Mouse (Mus musculus) heart, postnatal 4 days (tissue): Measurements from ENCODE around the gene Gpx3. TPM values are rescaled to one million over a fixed set of nuclear protein-coding genes. Genes with fewer than 3 reads are reported as not detected.

Source experiments
- DNase-seq: peaks from one replicate; pipeline ENCODE4 v3.0.0; 2021
- total RNA-seq, 2 experiments: library from RNA; stranded (reverse); gene quantifications; 2 replicates each; pipeline ENCODE4 v1.2.3; 2021

Gene Gpx3
- total RNA-seq, 2 experiments from 2014 or later: 153 to 177 TPM

DNA sequence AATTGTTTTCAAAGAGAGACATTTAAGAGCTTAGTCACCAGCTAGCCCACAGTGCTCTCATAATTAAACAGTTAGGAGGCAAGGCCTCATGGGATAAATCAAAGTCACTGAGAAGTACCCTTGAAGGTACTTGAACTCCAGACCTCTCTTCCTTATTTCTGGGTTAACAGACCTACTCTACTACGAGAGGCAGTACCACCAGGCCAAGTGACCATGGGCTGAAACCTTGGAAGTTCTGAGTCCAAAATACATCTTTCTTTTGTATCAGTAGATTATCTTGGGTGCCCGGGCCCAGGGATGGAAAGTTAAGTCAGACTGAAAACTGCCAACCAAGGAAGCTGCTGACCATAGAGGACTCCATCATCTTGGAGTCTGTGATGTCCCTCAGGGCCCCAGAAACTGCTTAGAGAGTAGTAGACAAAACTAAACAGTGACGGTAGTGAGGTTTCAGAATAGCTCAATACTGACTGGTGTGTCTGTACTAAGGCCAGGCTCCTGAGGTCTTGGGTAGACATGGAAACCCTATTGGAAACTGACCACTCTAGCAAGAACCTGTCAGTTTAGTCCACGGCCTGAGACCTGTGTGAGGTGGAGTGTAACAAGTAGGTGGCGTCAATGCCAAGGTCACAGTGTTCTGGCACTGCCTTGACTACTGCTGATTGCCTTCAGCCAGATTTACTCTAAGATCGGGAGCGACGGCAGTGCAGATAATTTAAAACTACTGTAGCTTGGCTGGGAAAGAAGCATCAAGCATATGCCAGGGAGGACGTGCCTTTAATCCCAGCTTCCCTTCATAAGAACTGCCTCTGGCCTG, 10.5 kb downstream of the Gpx3 start:
- DNase-seq: no peak

DNA sequence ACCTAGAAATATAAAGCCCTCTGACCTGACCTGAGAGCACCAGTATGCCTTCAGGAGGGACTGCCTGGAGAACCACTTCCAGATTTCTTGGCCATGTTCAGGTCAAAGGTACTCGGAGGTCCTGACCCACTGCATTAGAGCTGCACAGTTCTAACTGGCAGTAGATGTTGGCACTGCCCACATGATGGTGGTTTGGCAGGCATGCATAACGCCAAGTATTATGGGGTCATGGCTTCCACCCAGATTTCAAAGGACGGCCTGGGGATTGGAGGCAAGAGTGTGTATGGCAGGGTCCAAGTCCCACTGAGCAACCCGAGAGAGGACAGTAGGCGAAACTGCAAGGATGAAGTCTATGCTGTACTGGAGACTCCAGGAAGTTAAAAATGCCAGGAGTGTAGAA, 11.6 kb downstream of the Gpx3 start:
- no peak for DNase-seq

DNA sequence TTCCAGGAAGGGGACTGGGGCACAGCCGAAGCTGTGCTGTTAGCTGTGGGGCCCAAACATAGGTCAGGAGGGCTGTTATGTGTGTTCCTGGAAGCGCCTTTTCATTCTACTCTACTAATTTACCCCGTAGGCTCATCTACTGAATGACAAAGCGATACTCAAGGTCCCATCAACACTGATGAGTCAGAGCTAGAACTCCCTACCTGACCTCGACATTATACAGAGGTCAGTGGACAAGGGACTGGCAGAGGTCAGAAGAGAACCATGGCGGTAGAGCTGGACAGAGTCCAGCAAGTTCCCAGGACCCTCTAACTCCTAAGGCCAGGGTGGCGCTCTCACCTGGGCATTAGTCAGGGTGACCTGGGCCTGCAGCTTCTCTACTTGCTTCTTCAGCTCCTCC, 15.2 kb downstream of the Gpx3 start:
- no peak for DNase-seq

DNA sequence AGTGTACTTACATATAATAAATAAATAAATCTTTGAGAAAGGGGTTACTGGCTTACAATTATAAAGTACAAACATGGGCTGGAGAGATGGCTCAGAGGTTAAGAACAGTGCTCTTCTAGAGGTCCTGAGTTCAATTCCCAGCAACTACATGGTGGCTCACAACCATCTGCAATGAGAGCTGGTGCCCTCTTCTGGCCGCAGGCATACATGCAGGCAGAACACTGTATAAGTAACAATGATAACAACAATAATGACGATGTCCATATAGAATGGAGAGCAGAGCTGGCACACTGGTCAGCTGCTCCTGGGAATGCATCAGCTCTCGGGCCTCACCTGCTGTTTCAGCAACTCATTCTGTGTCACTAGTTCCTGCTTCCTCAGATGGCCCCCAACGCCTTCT, 16.0 kb downstream of the Gpx3 start:
- no peak for DNase-seq

DNA sequence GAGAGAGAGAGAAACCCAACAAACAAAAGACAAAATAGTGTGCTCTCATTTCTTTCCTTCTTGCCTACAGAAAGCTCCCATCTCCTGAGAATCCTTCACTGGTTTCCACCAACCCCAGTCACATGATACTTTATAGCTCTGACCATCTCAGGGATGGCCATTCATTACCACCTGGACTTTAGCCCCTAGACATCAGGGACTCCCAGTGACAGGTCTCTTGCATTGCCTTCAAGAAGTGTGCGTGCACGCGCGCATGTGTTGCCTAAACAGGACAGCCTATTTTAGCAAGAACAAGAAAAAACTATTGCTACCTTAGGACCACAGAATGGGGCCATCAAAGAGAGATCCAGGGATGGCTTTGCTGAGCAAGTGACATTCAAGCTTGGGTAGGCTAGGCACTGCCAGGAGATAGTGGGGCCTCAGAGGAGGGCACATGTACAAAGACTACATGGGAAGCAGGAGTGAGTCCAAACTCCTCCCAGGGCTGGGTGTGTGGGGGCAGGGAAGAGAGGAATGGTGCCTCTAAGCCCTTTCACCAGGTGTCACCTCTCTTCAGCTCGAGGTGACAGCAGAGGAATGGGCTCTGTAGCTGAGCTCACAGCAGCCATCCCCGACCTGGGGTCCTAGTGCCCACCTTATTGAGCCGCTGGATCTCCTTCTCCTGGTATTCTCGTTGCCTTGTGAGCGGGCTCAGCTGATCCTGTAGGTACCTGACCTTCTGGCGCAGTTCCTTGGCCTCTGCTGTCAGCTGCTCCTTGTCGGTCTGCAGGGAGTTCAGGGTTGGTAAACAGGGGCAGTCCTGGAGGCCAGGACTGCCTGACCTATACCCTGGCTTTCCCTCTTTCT, 18.1 kb downstream of the Gpx3 start:
- DNase-seq: no peak

DNA sequence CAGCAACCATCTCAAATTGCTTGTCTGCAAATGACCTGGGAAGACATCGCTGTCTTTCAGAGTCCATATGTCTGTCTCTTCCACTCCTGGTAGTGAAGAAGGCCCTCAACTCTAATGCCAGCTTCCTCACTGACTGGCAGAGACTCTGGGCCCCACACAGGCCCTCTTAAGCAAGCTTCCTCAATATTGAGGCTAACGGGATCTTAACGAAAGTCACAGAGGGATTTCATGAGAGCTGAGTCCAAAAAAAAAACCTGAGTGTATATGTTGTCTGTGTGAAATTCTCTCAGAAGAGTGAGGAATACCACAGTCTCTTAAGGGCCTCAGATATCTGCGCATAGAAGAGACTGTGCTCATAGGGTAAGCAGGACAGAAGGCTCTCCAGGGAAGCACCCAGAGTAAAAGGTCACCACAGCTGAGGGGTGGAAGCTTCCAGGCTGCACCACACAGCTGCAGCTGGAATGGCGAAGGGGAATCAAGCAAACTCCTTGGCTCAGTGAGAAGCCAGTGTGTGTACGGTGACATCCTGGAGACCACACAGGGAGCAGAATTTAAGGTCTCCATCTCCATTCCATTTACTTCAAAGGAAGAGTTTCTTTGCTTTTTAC, 18.8 kb downstream of the Gpx3 start:
- no peak for DNase-seq

DNA sequence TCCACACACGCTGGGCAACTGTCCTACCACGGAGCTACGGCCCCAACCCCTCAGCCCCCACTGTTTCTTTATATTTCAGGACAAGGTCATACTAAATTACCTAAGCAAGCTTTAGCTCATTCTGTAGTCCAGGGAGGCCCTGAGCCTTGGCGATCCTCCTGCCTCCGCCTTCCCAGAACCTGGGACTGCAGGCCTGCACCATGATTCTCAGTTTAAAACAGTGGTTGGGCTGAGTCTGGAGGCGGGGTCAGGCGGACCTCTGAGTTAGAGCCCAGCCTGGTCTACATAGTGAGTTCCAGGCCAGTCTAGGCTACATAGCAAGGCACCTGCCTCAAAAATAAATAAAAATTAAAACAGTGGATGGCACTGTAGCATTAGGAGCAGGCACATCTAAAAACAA, 19.5 kb downstream of the Gpx3 start:
- peak; percentile 65 for DNase-seq

DNA sequence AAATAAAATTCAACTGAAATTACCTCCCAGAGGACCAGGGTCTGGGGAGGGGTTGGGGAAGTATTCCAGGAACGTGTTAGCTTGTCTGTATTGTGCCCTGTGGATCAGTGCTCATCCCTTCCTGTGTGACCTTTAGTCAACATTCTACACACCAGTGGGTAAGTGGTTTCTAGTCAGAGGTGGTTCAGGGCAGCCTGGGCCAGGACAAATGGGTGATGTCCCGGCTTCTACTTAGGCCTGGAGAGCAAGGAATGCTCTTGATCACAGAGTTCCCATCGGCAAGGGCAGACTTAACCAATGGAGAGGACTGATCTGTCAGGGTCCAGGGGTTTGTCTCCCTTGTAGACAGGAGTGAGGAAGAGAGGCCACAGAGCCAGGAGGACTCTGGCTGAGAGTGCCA, 20.2 kb downstream of the Gpx3 start:
- no peak for DNase-seq

DNA sequence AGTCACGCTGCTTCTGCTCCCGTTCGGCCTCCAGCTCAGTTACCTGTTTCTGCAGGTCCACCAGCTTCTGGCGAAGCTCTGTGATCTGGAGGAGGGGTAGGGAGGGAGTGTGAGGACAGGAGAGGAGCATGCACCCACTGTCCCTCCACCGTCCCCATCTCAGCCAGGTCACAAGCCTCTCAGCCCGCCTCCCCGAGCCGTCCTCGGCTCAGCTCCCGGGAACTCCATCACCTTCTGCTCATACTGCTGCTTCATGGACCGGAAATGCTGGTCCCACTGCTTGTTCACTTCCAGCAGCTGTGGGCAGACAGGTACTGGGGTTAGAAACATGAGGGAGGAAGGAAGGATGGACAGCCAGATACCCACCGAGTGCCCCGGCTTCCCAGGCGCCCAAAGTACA, 21.9 kb downstream of the Gpx3 start:
- no peak for DNase-seq

DNA sequence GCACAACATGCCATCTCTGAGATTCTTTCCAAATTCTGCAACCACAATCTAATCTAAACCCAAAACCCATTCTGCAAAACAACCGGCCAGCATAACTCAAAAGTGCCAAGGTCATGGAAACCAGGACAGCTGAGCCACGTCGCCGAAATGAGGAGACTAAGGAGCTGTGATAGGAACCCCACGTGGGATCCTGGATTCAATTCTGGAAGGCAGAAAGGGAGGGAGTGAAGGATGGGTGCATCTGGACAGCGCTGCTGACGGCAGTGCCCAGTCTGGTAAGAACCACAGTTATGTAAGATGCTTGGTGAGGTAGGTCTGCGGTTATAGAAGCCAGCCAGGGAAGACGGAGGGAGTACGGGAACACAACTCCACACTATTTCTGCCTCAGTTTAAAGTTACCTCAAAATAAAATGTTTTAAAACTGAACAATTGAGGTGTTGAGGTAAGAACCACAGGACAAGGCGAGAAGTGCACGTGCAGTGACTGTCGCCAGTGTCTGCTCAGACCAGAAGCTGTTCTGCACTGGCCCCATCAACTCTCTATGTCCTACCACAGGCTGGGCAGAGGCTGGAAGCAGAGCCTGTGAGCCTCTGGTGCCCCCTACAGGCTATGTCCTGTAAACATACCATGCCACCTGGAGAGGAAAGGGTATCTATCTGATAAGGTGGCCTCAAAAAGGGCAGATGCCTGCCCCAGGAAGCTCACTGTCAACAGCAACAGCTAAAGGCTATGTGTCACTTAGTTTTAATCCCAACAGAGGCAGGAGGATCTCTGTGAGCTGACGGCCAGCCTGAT, 25.3 kb downstream of the Gpx3 start:
- peak; percentile 82 for DNase-seq

DNA sequence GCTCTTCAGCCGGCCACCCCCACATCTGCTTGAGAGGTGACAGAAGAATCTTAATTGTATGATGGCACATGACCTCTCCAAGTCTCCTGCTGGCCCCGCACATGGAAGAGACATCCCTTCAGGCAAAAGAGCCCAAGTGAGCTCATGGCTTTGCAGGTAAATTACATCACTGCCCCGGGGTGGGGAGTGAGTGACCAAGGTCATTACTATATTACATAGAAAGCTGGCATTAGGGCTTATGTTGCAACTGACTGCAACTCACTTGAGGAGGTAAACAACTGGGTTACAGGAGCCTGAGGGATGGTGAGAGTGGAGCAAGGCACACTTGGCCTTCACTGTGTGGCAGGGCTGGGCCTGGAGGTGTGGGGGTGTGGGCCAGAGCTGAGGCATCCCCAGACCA, 26.0 kb downstream of the Gpx3 start:
- DNase-seq: no peak

DNA sequence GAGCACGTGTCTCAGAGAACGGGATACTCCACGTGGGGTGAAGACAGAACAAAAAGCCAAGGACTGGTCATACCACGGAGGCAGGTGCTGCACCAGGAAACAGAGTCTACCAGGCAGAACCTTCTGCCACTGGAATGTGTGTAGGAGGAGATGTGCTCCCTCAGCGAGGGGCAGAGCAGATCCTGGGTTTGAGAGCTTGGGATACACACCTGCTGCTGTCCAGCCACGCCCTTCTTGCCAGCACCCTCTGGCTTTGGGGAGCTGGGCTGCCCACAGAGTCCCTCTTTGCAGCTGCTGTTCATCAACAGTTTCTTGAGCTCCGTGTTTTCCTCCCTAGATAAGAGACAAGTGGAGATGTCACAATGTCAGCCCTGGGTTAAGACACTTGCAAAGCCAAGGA, 26.6 kb downstream of the Gpx3 start:
- DNase-seq: no peak

DNA sequence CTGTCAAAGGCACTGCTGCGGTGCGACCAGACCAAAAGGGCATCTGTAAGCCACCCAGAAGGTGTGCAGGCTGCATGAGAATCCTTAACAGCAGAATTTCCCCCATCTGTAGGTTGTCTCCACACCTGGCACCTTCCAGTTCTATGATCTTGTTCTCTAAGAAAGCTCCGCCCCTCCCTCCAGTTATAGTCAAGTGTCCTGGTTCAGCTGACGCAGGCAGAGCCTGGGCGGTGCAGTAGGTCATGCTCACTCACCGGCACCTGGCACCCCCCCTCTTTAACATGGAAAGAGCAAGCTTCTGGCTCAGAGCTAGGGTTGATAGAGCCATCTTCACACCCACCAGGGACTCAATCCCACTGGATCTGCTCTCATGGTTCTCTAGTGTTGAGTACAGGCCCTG, 27.0 kb downstream of the Gpx3 start:
- DNase-seq: no peak

DNA sequence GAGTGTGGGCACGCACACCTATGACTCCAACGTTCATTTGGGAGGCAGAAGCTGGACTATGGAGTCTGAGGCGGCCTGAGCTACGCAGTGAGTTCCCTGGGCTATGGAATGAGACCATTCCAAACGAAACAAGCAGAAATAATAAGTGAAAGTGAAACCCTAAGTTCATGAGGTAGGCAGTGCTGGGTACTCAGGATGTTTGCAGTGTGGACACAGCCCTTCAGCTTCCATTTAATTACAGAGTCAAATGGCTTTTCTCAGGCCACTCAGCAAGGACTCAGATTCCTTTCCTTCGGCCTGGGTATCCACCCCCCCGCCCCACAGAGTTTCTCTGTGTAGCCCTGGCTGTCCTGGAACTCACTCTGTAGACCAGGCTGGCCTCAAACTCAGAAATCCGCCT, 27.5 kb downstream of the Gpx3 start:
- no peak for DNase-seq

DNA sequence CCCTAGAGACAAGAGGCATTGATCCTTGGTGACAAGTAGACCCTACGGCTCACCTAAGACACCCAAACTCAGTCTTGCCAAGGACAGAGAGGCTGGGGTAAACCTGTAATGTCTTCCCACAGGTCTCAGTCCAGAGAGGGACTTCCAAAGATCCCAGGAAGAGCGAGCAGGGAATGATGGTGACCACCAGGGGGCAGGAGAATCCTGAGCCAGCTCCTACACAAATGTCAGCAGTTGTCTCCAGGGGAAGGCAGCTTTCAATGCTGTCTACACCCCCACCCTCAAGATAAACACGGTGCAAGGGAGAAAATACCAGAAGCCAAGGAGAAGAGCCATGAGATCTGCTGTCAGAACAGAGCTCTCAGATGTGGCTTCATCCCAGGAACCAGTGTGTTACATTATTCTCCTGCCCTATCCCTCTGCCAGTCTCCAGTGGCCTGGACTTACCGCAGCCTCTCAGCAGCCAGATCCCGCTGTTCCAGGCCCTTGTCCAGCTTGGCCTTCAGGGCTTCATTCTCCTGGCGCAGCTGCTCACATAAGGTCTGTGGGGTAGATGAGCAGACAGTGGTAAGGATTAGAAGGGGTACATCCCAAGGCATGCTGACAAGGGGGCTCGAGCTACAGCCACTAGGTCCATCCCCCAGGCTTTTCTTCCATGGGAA, 28.2 kb downstream of the Gpx3 start:
- peak; percentile 77 for DNase-seq

DNA sequence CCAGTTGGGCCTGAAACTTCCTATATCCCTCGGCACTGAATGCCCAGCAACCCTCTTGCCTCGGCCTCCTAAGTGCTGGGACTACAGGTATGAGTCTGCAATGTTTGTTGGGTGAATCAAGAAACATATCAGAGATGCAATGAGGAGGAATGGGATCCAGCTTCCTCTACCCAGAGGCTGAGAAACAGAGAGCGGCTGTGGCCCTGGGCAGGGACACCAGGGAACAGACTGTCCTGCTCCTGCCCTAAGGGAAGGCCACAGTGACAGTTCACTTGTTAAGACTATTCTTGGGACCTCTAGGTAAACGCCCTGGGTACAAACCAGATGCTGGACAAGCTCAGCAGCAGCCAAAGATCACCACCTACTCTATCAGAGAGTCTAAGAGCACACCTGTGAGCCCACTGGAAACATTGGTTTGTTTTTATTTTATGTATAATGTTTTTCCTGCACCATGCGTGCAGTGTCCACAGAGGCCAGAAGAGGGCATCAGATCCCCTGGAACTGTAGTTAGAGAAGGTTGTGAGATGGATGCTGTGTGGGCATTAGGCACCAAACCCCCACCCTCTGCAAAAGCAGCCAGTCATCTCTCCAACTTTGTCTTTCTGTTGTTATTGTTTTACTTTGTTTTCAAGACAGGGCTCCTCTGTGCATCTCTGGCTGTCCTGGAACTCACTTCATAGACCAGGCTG, 29.3 kb downstream of the Gpx3 start:
- peak; percentile 72 for DNase-seq

DNA sequence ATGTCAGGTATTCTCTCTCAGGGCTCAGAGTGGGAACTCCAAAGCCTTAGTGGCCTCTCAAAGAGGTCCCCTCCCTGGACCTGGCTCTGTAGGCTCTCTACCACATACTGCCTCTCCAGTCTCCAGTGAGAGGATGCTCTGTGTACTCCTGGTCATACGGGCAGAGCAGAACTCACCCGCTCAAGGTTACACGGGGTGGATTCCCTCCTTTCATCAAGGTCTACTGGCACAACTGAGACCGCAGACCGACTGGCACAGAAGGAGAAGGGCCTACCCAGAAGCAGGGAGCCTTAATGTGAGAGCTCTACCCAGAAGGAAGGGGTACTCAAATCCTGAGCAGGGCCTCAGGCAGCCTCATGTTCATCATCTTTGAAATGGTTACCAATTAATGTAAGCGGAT, 30.3 kb downstream of the Gpx3 start:
- no peak for DNase-seq

DNA sequence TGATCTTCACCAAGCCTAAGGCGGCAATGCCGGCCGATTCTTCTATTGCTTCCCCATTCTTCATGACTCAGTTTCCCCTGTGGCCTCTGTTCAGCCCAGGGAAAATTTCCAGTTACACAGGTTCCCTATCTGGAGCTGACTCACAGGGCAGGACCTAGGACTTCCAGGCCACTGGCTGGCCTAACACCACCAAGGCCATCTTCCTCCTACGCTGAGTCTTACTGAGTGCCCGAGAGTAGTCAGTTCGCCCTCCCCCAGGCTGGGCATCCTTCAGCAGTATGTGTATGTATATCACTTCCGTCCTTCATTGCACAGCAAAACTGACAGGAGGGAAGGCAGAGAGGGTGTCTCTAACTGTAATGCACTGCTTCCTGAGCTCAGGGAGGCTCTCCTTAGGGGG, 31.9 kb downstream of the Gpx3 start:
- no peak for DNase-seq

DNA sequence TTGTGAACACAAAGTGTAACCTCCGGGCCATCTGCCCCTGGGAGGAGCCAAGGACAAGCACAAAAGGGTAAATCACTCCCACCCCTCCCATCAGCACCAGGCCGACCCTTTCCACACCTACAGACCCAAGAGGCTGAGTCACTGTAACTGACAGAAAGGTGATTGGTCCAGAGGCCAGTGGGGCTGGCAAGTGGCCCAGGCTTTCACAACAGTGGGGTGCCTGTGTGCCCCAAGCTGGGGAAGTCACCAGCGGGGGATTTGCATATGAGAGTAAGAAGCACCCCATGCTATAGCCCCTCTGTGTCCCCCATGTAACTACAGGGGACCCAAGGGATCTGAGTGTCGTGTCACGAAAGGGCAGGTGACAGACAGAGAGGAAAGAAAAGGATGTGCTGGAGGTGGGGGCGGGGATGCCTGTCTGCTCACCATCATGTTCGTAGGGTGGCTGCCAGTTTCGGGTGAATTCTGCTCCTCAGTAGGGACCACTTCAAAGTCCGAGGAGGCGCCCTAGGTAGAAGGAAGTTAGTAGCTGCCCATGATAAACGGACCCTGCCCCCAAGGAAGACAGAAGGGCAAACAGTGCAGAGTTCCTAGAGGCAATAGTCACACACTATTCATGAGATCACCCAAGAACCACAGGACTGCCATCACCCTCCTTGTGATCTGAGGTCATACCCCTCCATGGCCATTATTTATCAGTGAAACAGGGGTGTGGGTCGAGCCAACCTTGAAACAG, 34.0 kb downstream of the Gpx3 start:
- DNase-seq: no peak

DNA sequence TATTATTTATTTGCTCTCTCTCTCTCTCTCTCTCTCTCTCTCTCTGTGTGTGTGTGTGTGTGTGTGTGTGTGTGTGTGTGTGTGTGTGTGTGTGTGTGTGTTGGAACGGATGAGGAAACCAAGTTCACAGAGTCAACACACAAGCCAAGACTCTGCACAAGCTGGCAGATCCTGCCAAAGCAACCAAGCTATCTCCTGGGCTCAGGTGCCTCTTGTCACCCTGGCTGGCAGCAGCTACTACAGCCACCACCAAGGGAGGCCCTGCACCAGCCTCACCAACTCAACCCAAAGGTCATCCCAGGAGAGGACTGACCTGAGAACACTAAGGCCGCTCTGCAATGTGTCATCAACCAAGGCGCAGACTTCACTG, 34.5 kb downstream of the Gpx3 start:
- no peak for DNase-seq

DNA sequence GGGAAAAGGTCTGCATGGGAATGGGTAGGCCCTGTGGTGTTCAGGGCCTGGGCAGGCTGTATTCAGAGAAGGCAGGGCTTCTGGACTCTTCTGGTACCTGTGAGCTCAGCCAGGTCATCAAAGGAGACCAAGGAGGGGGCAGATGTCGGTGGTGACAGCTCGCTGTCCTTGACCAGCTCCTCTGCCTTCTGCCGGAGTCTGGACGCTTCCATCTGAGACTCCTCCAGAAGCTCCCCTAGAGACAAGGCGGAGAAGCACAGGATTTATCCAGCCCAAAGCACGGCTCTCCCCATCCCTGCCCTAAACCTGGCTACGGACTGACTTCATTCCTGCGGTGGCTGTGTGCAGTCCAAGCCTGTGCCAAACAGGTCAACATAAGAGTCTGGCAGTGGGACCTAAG, 37.2 kb downstream of the Gpx3 start:
- no peak for DNase-seq
